Mouse (Mus musculus): ENCODE measurements around the gene Olfr201. TPM values are rescaled to one million over a fixed set of nuclear protein-coding genes. Genes with fewer than 3 reads are reported as not detected.
"Not testable (repeated sequence)": the region's sequence is repeated elsewhere in the genome, so short reads cannot be mapped to it uniquely, and the experiment has no call there.

Gene Olfr201
- polyA plus RNA-seq, 1 experiment from 2014 or later = not detected

DNA sequence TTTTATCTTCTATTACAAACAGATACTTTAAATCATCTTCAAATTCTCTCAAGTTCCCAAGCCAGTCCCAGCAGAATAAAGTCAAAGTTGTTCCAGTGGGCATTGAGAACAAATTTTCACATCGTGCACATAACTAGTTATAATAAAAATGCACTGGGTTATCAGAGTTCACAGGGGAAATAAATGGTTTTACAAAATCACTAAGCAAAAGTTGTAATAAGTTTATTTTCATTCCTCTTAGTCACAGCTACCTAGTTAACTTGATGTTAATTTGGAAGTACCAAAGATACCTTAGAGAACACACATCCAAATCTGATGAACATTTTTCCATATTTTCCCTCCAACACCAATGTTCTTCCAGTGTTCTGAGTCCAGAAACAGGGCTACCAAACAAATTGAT, 52.8 kb downstream of the Olfr201 start, which contains the start of gene Olfr199:
Gene Olfr199, minus strand, starts transcription at position 101 of the 400 bp plus-strand sequence.
- H3K4me2 ChIP-seq (ENCODE audit: low read depth, low read length); H3K9ac ChIP-seq (ENCODE audit: low read length); H3K36me3 ChIP-seq (ENCODE audit: control insufficient read depth, insufficient read depth); ATAC-seq (replicated peaks; ENCODE audit: extremely low read depth, insufficient read depth, low FRiP score); H3K9me3 ChIP-seq (replicated peaks; ENCODE audit: control insufficient read depth, low read length); H3K27me3 ChIP-seq (ENCODE audit: control insufficient read depth, insufficient read depth, low read length); H3K4me1 ChIP-seq (ENCODE audit: control insufficient read depth, insufficient read depth, low read length); H3K27ac ChIP-seq (ENCODE audit: low read length); H3K4me3 ChIP-seq (ENCODE audit: low read length): not testable (repeated sequence)
- WGBS = 55% methylated on average over 1 of the region's 1 CpGs

DNA sequence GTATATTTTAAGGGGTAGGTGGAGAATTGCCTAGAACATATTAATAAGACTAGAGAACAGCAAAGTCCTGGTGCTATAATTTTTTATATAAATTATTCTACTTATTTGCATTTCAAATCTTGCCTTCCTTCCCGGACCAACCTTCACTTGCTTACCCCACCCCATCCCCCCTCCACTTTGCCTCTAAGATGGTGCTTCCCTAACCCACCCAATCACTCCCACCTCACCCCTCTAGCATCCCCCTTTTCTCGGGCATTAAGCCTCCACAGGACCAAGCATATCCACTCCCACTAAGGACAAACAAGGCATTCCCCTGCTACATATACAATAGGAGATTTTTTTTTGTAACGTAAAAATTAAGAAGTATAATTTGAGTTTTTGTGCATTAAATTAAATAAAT, 54.6 kb downstream of the Olfr201 start:
- H3K9me3 ChIP-seq (replicated peaks; ENCODE audit: control insufficient read depth, low read length); H3K4me3 ChIP-seq (ENCODE audit: low read length); H3K4me2 ChIP-seq (ENCODE audit: low read depth, low read length); H3K27me3 ChIP-seq (ENCODE audit: control insufficient read depth, insufficient read depth, low read length); H3K27ac ChIP-seq (ENCODE audit: low read length); ATAC-seq (replicated peaks; ENCODE audit: extremely low read depth, insufficient read depth, low FRiP score); H3K36me3 ChIP-seq (ENCODE audit: control insufficient read depth, insufficient read depth); H3K9ac ChIP-seq (ENCODE audit: low read length); H3K4me1 ChIP-seq (ENCODE audit: control insufficient read depth, insufficient read depth, low read length): not testable (repeated sequence)
- WGBS = 67% methylated on average over 3 of the region's 3 CpGs

Other genes starting within 250 kb of the Olfr201 start
- gene Olfr186, start 242.3 kb downstream of the Olfr201 start, polyA plus RNA-seq (2015; fragmentation: Nextera tagmentation; extraction: Ambion mirVana) = not detected in 2 replicates
- not detected in 2 replicates for gene Olfr187, start 232.9 kb downstream of the Olfr201 start, polyA plus RNA-seq (2015; fragmentation: Nextera tagmentation; extraction: Ambion mirVana)
- gene Olfr190, start 194.6 kb downstream of the Olfr201 start, polyA plus RNA-seq (2015; fragmentation: Nextera tagmentation; extraction: Ambion mirVana) = not detected in 2 replicates
- not detected in 2 replicates for gene Olfr191, start 182.8 kb downstream of the Olfr201 start, polyA plus RNA-seq (2015; fragmentation: Nextera tagmentation; extraction: Ambion mirVana)
- gene Olfr193, start 160.8 kb downstream of the Olfr201 start, polyA plus RNA-seq (2015; fragmentation: Nextera tagmentation; extraction: Ambion mirVana) = not detected in 2 replicates
- gene Olfr194, start 151.6 kb downstream of the Olfr201 start, polyA plus RNA-seq (2015; fragmentation: Nextera tagmentation; extraction: Ambion mirVana) = not detected in 2 replicates
- gene Olfr195, start 125.6 kb downstream of the Olfr201 start, polyA plus RNA-seq (2015; fragmentation: Nextera tagmentation; extraction: Ambion mirVana) = not detected in 2 replicates
- not detected in 2 replicates for gene Olfr196, start 102.2 kb downstream of the Olfr201 start, polyA plus RNA-seq (2015; fragmentation: Nextera tagmentation; extraction: Ambion mirVana)
- gene Olfr198, start 69.1 kb downstream of the Olfr201 start, polyA plus RNA-seq (2015; fragmentation: Nextera tagmentation; extraction: Ambion mirVana) = not detected in 2 replicates
- not detected in 2 replicates for gene Olfr199, start 52.9 kb downstream of the Olfr201 start, polyA plus RNA-seq (2015; fragmentation: Nextera tagmentation; extraction: Ambion mirVana)
- gene Olfr202, start 14.2 kb upstream of the Olfr201 start, polyA plus RNA-seq (2015; fragmentation: Nextera tagmentation; extraction: Ambion mirVana) = not detected in 2 replicates
- gene Olfr203, start 26.2 kb upstream of the Olfr201 start, polyA plus RNA-seq (2015; fragmentation: Nextera tagmentation; extraction: Ambion mirVana) = not detected in 2 replicates
- gene Olfr204, start 45.6 kb upstream of the Olfr201 start, polyA plus RNA-seq (2015; fragmentation: Nextera tagmentation; extraction: Ambion mirVana) = not detected in 2 replicates
- not detected in 2 replicates for gene Olfr205, start 58.5 kb upstream of the Olfr201 start, polyA plus RNA-seq (2015; fragmentation: Nextera tagmentation; extraction: Ambion mirVana)
- gene Olfr206, start 76.6 kb upstream of the Olfr201 start, polyA plus RNA-seq (2015; fragmentation: Nextera tagmentation; extraction: Ambion mirVana) = not detected in 2 replicates
- gene Olfr209, start 91.4 kb upstream of the Olfr201 start, polyA plus RNA-seq (2015; fragmentation: Nextera tagmentation; extraction: Ambion mirVana) = not detected in 2 replicates
- gene Gabrr3, start 134.7 kb upstream of the Olfr201 start, polyA plus RNA-seq (2015; fragmentation: Nextera tagmentation; extraction: Ambion mirVana) = not detected in 2 replicates
- gene Riox2, start 199.1 kb upstream of the Olfr201 start, polyA plus RNA-seq (2015; fragmentation: Nextera tagmentation; extraction: Ambion mirVana) = 25.3 and 27.5 TPM in 2 replicates

Data from heart, embryonic 16.5 days (tissue).